Mouse (Mus musculus): ENCODE results near the gene Nphp3. TPM values are rescaled to one million over a fixed set of nuclear protein-coding genes. Genes with fewer than 3 reads are reported as not detected.
A peak's percentile ranks its signal among the peaks of the same experiment; 100 is the strongest.

Nphp3 gene
- polyA plus RNA-seq, 1 experiment from 2014 or later = 4.2 TPM

- Histone ChIP-seq H3K4me3 (ENCODE audit: low read depth, low read length) (no peak overlapping the region), H3K27me3 (ENCODE audit: control insufficient read depth, insufficient read depth, low read length) (no peaks in the 10 kb centered on the region), H3K27ac (ENCODE audit: low read depth, low read length) (no peak overlapping the region), H3K9ac (ENCODE audit: low read depth, low read length) (no peak overlapping the region), H3K36me3 (ENCODE audit: control insufficient read depth, insufficient read depth, low read length) (peaks cover 15% of the 10 kb centered on the region), H3K9me3 (ENCODE audit: control insufficient read depth, low read length) (no peaks in the 10 kb centered on the region), H3K4me1 (replicated peaks; ENCODE audit: control insufficient read depth, insufficient read depth, low read length) (no peaks in the 10 kb centered on the region), H3K4me2 (replicated peaks; ENCODE audit: low read depth, low read length) (no peak overlapping the region)
- ATAC-seq (ENCODE audit: low FRiP score) = no peak
- 91% methylated on average over 6 of the region's 6 CpGs for WGBS
- DNase-seq (ENCODE audit: low spot score) = no peak
Observed at GRCm38 (mm10) chr9:104051028-104051427, 48.7 kb downstream of the Nphp3 start.

GRCm38 (mm10) chr9:104062430-104063243 lies 60.3 kb downstream of the Nphp3 start, which contains the start of gene Uba5:
TSS of gene Uba5 (minus strand) at chr9:104063134.
- no peak within 1 kb of the TSS for H3K27ac ChIP-seq (ENCODE audit: low read depth, low read length)
- peak within 1 kb of the TSS; percentile 84 for H3K4me2 ChIP-seq (replicated peaks; ENCODE audit: low read depth, low read length)
- no peaks in the 10 kb centered on the region for H3K36me3 ChIP-seq (ENCODE audit: control insufficient read depth, insufficient read depth, low read length)
- H3K9ac ChIP-seq (ENCODE audit: low read depth, low read length) = peak within 1 kb of the TSS; percentile 82
- ATAC-seq (ENCODE audit: low FRiP score) (peak; percentile 85), DNase-seq (ENCODE audit: low spot score) (peak; percentile 84)
- peak within 1 kb of the TSS; percentile 81 for H3K4me3 ChIP-seq (ENCODE audit: low read depth, low read length)
- peaks cover 9% of the 10 kb centered on the region; the same call in 1 of the 2 replicates for H3K4me1 ChIP-seq (replicated peaks; ENCODE audit: control insufficient read depth, insufficient read depth, low read length)
- no peaks in the 10 kb centered on the region for H3K9me3 ChIP-seq (ENCODE audit: control insufficient read depth, low read length)
- whole genome bisulfite sequencing = under 1% methylated on average over 56 of the region's 59 CpGs
- H3K27me3 ChIP-seq (ENCODE audit: control insufficient read depth, insufficient read depth, low read length) = no peaks in the 10 kb centered on the region

GRCm38 (mm10) chr9:104063244-104063961 lies 61.1 kb downstream of the Nphp3 start, which contains the start of gene Acad11:
TSS of gene Acad11 (plus strand) at chr9:104063377.
- Histone ChIP-seq H3K36me3 (ENCODE audit: control insufficient read depth, insufficient read depth, low read length) (no peaks in the 10 kb centered on the region), H3K4me2 (replicated peaks; ENCODE audit: low read depth, low read length) (peak within 1 kb of the TSS; percentile 84), H3K27ac (ENCODE audit: low read depth, low read length) (no peak within 1 kb of the TSS), H3K27me3 (ENCODE audit: control insufficient read depth, insufficient read depth, low read length) (no peaks in the 10 kb centered on the region), H3K9ac (ENCODE audit: low read depth, low read length) (peak within 1 kb of the TSS; percentile 82), H3K4me3 (ENCODE audit: low read depth, low read length) (peak within 1 kb of the TSS; percentile 81), H3K4me1 (replicated peaks; ENCODE audit: control insufficient read depth, insufficient read depth, low read length) (peaks cover 9% of the 10 kb centered on the region; the same call in 1 of the 2 replicates), H3K9me3 (ENCODE audit: control insufficient read depth, low read length) (no peaks in the 10 kb centered on the region)
- under 1% methylated on average over 30 of the region's 30 CpGs for WGBS
- DNase-seq (ENCODE audit: low spot score) (peak; percentile 89), ATAC-seq (ENCODE audit: low FRiP score) (peak; percentile 95)

GRCm38 (mm10) chr9:104064571-104064970 lies 62.2 kb downstream of the Nphp3 start:
- H3K9me3 ChIP-seq (ENCODE audit: control insufficient read depth, low read length) = no peaks in the 10 kb centered on the region
- H3K9ac ChIP-seq (ENCODE audit: low read depth, low read length) = no peak overlapping the region
- 46% methylated on average over 1 of the region's 1 CpGs for WGBS
- H3K4me1 ChIP-seq (replicated peaks; ENCODE audit: control insufficient read depth, insufficient read depth, low read length) = peaks cover 9% of the 10 kb centered on the region; the same call in 1 of the 2 replicates
- no peaks in the 10 kb centered on the region for H3K27me3 ChIP-seq (ENCODE audit: control insufficient read depth, insufficient read depth, low read length)
- H3K4me2 ChIP-seq (replicated peaks; ENCODE audit: low read depth, low read length) = no peak overlapping the region
- H3K4me3 ChIP-seq (ENCODE audit: low read depth, low read length) = no peak overlapping the region
- H3K27ac ChIP-seq (ENCODE audit: low read depth, low read length) = no peak overlapping the region
- DNase-seq (ENCODE audit: low spot score) = no peak
- H3K36me3 ChIP-seq (ENCODE audit: control insufficient read depth, insufficient read depth, low read length) = no peaks in the 10 kb centered on the region
- no peak for ATAC-seq (ENCODE audit: low FRiP score)

GRCm38 (mm10) chr9:104070241-104070640 lies 67.9 kb downstream of the Nphp3 start:
- Histone ChIP-seq H3K4me3 (ENCODE audit: low read depth, low read length) (no peak overlapping the region), H3K27ac (ENCODE audit: low read depth, low read length) (no peak overlapping the region), H3K9me3 (ENCODE audit: control insufficient read depth, low read length) (no peaks in the 10 kb centered on the region), H3K27me3 (ENCODE audit: control insufficient read depth, insufficient read depth, low read length) (no peaks in the 10 kb centered on the region), H3K9ac (ENCODE audit: low read depth, low read length) (no peak overlapping the region), H3K4me1 (replicated peaks; ENCODE audit: control insufficient read depth, insufficient read depth, low read length) (no peaks in the 10 kb centered on the region), H3K36me3 (ENCODE audit: control insufficient read depth, insufficient read depth, low read length) (no peaks in the 10 kb centered on the region), H3K4me2 (replicated peaks; ENCODE audit: low read depth, low read length) (no peak overlapping the region)
- WGBS = 79% methylated on average over 4 of the region's 4 CpGs
- no peak for ATAC-seq (ENCODE audit: low FRiP score)
- DNase-seq (ENCODE audit: low spot score) = no peak

- ATAC-seq (ENCODE audit: low FRiP score) (no peak), DNase-seq (ENCODE audit: low spot score) (no peak)
- H3K4me2 ChIP-seq (replicated peaks; ENCODE audit: low read depth, low read length) = no peak overlapping the region
- H3K9me3 ChIP-seq (ENCODE audit: control insufficient read depth, low read length) = no peaks in the 10 kb centered on the region
- H3K27me3 ChIP-seq (ENCODE audit: control insufficient read depth, insufficient read depth, low read length) = no peaks in the 10 kb centered on the region
- 79% methylated on average over 8 of the region's 8 CpGs for WGBS
- H3K36me3 ChIP-seq (ENCODE audit: control insufficient read depth, insufficient read depth, low read length) = no peaks in the 10 kb centered on the region
- H3K4me3 ChIP-seq (ENCODE audit: low read depth, low read length) = no peak overlapping the region
- H3K9ac ChIP-seq (ENCODE audit: low read depth, low read length) = no peak overlapping the region
- H3K27ac ChIP-seq (ENCODE audit: low read depth, low read length) = no peak overlapping the region
- H3K4me1 ChIP-seq (replicated peaks; ENCODE audit: control insufficient read depth, insufficient read depth, low read length) = no peaks in the 10 kb centered on the region
Observed at GRCm38 (mm10) chr9:104070863-104071604, 68.7 kb downstream of the Nphp3 start.

GRCm38 (mm10) chr9:104075808-104076207 lies 73.5 kb downstream of the Nphp3 start:
- DNase-seq (ENCODE audit: low spot score) (peak; percentile 43), ATAC-seq (ENCODE audit: low FRiP score) (no peak)
- Histone ChIP-seq H3K9ac (ENCODE audit: low read depth, low read length) (no peak overlapping the region), H3K9me3 (ENCODE audit: control insufficient read depth, low read length) (no peaks in the 10 kb centered on the region), H3K4me2 (replicated peaks; ENCODE audit: low read depth, low read length) (no peak overlapping the region), H3K4me1 (replicated peaks; ENCODE audit: control insufficient read depth, insufficient read depth, low read length) (no peaks in the 10 kb centered on the region), H3K27me3 (ENCODE audit: control insufficient read depth, insufficient read depth, low read length) (no peaks in the 10 kb centered on the region), H3K36me3 (ENCODE audit: control insufficient read depth, insufficient read depth, low read length) (no peaks in the 10 kb centered on the region), H3K27ac (ENCODE audit: low read depth, low read length) (no peak overlapping the region), H3K4me3 (ENCODE audit: low read depth, low read length) (no peak overlapping the region)
- WGBS = 66% methylated on average over 2 of the region's 2 CpGs

- no peak overlapping the region for H3K9ac ChIP-seq (ENCODE audit: low read depth, low read length)
- no peaks in the 10 kb centered on the region for H3K9me3 ChIP-seq (ENCODE audit: control insufficient read depth, low read length)
- ATAC-seq (ENCODE audit: low FRiP score) = no peak
- H3K4me2 ChIP-seq (replicated peaks; ENCODE audit: low read depth, low read length) = no peak overlapping the region
- WGBS = 96% methylated on average over 1 of the region's 1 CpGs
- no peak overlapping the region for H3K4me3 ChIP-seq (ENCODE audit: low read depth, low read length)
- H3K36me3 ChIP-seq (ENCODE audit: control insufficient read depth, insufficient read depth, low read length) = no peaks in the 10 kb centered on the region
- H3K27ac ChIP-seq (ENCODE audit: low read depth, low read length) = no peak overlapping the region
- H3K27me3 ChIP-seq (ENCODE audit: control insufficient read depth, insufficient read depth, low read length) = no peaks in the 10 kb centered on the region
- H3K4me1 ChIP-seq (replicated peaks; ENCODE audit: control insufficient read depth, insufficient read depth, low read length) = no peaks in the 10 kb centered on the region
- DNase-seq (ENCODE audit: low spot score) = no peak
Observed at GRCm38 (mm10) chr9:104078780-104079179, 76.4 kb downstream of the Nphp3 start.

Data from hindbrain, embryonic 11.5 days (tissue).